Mouse (Mus musculus) stomach, postnatal 0 days (tissue): ENCODE results near the gene Axdnd1.

ENCODE experiments used
- CTCF ChIP-seq: IDR thresholded peaks from 2 replicates; pipeline ENCODE4 v1.5.1; 2016; ENCODE audit warnings: antibody characterized with exemption, low read depth, mild to moderate bottlenecking, moderate library complexity
- EP300 ChIP-seq: optimal IDR thresholded peaks from 2 replicates; pipeline ENCODE3; 2016; ENCODE audit warnings: antibody characterized with exemption

- TF ChIP-seq CTCF (no peak), EP300 (no peak)
Measured at GRCm38 (mm10) chr1:156442266-156442665, 21.3 kb upstream of the Axdnd1 start.
